Mouse (Mus musculus) stomach, embryonic 15.5 days (tissue): ENCODE results near the gene Slc38a10. TPM values are rescaled to one million over a fixed set of nuclear protein-coding genes. Genes with fewer than 3 reads are reported as not detected.

ENCODE experiments used
- ATAC-seq: fragments of 200-750 bp; cut with Nextera tagmentation; 2 replicates; pipeline ENCODE4 v1.8.0; 2017; ENCODE audit warnings: low read depth, moderate number of reproducible peaks, moderate TSS enrichment; ENCODE audit not compliant: insufficient read depth, low FRiP score
- H3K27ac ChIP-seq: fragments of 300-500 bp; sonication (generic); 2 replicates; pipeline ENCODE4 v1.5.1; 2015; ENCODE audit warnings: mild to moderate bottlenecking, inconsistent platforms
- H3K27me3 ChIP-seq: fragments of 300-500 bp; sonication (generic); replicated peaks from 2 replicates; pipeline ENCODE4 v1.6.1; 2015; ENCODE audit warnings: inconsistent platforms
- H3K36me3 ChIP-seq: fragments of 300-500 bp; sonication (generic); 2 replicates; pipeline ENCODE4 v1.6.1; 2015; ENCODE audit warnings: inconsistent platforms
- H3K4me1 ChIP-seq: fragments of 300-500 bp; sonication (generic); 2 replicates; pipeline ENCODE4 v1.6.1; 2015; ENCODE audit warnings: inconsistent platforms
- H3K4me2 ChIP-seq: fragments of 300-500 bp; sonication (generic); 2 replicates; pipeline ENCODE4 v1.6.1; 2015; ENCODE audit warnings: mild to moderate bottlenecking, inconsistent platforms
- H3K4me3 ChIP-seq: fragments of 300-500 bp; sonication (generic); replicated peaks from 2 replicates; pipeline ENCODE4 v1.5.1; 2015; ENCODE audit warnings: inconsistent platforms
- H3K9ac ChIP-seq: fragments of 300-500 bp; sonication (generic); 2 replicates; pipeline ENCODE4 v1.6.1; 2015; ENCODE audit warnings: inconsistent platforms
- H3K9me3 ChIP-seq: fragments of 300-500 bp; sonication (generic); 2 replicates; pipeline ENCODE4 v1.6.1; 2016; ENCODE audit warnings: inconsistent platforms
- WGBS: fragments of 180-500 bp; shearing (Covaris S2); methylation state at CpG from one replicate; pipeline ENCODE4 v1.1.7; 2015; 5-methylcytosine and 5-hydroxymethylcytosine counted together
- polyA plus RNA-seq: library from polyadenylated mRNA; unstranded; fragments of >200 nt; fragmentation: Nextera tagmentation; extraction: Ambion mirVana; gene quantifications from 2 replicates; pipeline ENCODE4 v1.2.1, GENCODE M21; 2015

Slc38a10 gene
- polyA plus RNA-seq, 1 experiment from 2014 or later, result 87.2 TPM

DNA sequence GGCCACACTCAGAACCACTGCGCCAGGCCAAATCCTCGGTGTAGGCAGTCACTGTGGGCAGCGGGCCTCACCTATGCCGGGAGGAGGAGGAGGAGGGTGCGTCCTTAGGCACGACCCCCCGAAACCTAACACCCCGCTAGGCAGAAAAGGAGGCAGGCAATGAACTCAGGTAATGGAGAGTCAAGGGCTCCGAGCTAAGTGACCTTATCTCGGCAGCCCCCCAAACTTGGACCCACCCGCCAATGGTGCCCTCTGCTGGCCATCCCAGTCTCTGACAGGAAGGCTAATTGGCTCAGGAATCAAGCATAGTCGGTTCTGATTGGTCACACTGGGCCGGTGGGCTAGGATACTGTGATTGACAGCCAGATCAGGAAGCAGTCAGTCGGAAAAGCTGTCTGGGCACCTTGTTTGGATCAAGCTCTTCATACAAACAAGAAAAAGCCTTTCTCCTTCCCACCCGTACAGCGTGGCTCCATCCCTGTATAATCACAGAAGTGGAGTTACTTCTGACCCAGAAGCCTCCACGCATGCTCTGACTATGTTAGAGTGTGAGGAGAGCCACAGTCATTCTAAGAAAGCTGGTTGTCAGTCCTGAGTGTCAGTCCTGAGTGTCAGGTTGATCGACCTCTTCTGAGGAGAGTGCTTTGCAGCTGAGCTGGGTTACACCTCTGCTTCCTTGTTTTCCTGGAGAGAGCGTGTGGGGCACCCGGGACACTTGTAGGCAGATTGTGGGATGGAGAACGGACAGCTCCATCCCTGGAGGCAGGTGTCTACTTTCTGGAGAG lies 18.3 kb upstream of the Slc38a10 start:
- ATAC-seq, result peak; percentile 23; the same call in 1 of the 2 replicates
- Histone ChIP-seq H3K4me3 (no peak overlapping the region), H3K27me3 (no peaks in the 10 kb centered on the region), H3K36me3 (no peaks in the 10 kb centered on the region), H3K9me3 (no peaks in the 10 kb centered on the region), H3K4me2 (peak overlapping the region; percentile 27), H3K27ac (no peak overlapping the region), H3K4me1 (peaks cover 30% of the 10 kb centered on the region), H3K9ac (no peak overlapping the region)
- 29% methylated on average over 21 of the region's 21 CpGs for WGBS

DNA sequence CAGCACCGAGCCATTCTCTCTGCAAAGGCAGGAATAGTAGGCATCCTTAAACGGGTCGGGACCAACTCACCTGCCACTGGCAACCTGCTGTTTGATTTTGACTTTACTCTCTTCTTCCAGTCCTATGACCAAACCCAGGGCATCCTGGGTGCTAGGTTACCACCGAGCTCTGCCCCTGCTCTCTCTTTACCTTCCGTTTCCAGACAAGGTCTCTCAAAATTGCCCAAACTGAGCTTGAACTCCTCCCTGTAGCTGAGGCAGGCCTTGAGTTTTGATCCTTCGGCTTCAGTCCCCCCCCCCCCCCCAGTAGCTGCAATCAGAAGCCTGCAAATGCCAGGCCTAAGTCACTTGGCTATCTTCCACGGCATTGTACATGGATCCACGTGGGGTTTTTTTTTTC lies 17.4 kb upstream of the Slc38a10 start:
- H3K4me2 ChIP-seq, result no peak overlapping the region
- H3K27ac ChIP-seq, result no peak overlapping the region
- no peak for ATAC-seq

DNA sequence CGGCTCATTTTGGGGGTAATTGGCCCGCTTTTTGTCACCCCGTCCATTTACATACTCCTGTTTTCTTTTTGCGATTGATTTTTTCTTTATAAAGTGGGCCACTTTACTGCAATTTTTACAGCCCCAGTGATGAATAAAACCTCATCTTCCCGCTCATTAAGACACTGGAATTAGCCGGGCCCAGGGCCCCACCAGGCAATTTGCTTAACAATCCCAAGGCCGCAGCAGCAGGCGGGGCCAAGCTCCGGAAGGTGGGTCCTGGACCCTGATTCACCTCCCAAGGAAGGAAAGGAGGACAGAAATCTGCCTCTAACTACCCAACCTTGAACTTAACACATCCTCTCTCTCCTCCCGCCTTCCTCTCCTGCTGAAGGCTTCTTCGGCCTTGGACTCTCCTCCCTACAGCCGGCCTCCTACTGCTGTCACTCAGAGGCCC lies 16.8 kb upstream of the Slc38a10 start:
- no peak overlapping the region for H3K27ac ChIP-seq
- H3K9ac ChIP-seq, result no peak overlapping the region
- no peaks in the 10 kb centered on the region for H3K36me3 ChIP-seq
- no peaks in the 10 kb centered on the region for H3K27me3 ChIP-seq
- H3K9me3 ChIP-seq, result no peaks in the 10 kb centered on the region
- 63% methylated on average over 12 of the region's 12 CpGs for WGBS
- ATAC-seq, result no peak
- H3K4me3 ChIP-seq, result no peak overlapping the region
- no peak overlapping the region for H3K4me2 ChIP-seq
- peaks cover 33% of the 10 kb centered on the region for H3K4me1 ChIP-seq

More for the DNA sequence above, 17.4 kb upstream of the Slc38a10 start:
- 74% methylated on average over 8 of the region's 8 CpGs for WGBS
- Histone ChIP-seq H3K9me3 (no peaks in the 10 kb centered on the region), H3K4me1 (peaks cover 33% of the 10 kb centered on the region), H3K36me3 (no peaks in the 10 kb centered on the region), H3K4me3 (no peak overlapping the region), H3K27me3 (no peaks in the 10 kb centered on the region), H3K9ac (no peak overlapping the region)

DNA sequence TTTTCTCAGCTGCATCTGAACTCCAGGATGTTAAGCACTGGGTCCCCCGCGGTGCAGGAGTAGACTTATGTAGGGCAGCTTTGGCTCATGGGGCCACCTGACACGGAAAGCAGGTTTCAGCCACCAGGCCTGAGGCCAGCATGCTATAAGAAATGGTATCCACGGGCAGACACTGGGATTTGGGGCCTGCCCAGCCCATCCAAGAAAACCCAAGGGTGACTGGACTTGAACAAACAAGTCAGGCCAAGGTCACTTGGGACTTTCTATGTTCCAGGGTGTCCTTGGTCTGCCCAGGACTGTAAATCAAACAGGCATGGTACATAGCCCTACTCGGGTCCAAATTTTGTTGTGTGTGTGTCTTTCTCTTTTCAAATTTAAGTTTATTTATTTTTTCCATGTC lies 15.9 kb upstream of the Slc38a10 start:
- Histone ChIP-seq H3K4me3 (no peak overlapping the region), H3K4me2 (no peak overlapping the region), H3K27me3 (no peaks in the 10 kb centered on the region), H3K36me3 (no peaks in the 10 kb centered on the region), H3K4me1 (peaks cover 33% of the 10 kb centered on the region), H3K27ac (no peak overlapping the region), H3K9ac (no peak overlapping the region), H3K9me3 (no peaks in the 10 kb centered on the region)
- no peak for ATAC-seq
- WGBS, result 62% methylated on average over 5 of the region's 5 CpGs

DNA sequence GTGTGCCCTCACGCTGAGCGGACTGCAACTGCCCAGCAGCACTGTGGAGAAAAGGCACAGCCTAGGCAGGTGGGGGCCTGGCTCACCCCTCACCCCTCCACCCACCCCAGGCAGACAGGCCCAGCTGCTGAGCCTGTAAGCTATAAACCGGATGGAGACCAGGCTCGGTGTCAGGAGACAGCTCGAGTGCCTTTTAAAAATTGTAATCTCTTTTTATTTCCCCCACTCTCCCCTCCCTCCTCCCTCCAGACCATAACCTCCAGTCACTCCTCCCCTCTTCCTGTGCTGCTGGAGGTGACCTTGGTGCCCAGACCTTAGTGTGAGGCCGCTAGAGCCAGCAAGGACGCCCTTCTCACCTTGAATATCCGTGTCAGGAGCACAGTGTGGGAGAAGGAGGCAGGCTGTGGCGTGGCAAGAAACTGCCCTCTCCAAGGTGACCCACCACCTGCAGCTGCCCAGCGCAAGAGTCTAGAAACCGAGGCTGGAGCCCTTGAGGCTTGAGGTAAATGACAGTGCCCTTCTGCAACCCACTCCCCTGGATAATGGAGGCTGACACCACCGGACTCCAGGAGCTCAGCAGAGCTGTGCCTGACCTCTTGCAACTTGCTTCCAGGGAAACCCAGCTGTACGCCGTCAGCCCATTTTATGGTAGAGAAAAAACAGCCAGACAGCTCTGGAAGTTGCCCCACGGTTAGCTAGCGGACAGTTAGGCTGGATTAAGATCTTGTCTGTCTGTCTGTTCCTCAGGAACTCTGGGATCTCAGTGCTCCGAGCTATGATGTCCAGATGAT lies 13.5 kb upstream of the Slc38a10 start:
- Histone ChIP-seq H3K27me3 (no peaks in the 10 kb centered on the region), H3K36me3 (no peaks in the 10 kb centered on the region), H3K9me3 (no peaks in the 10 kb centered on the region), H3K27ac (peak overlapping the region; percentile 52), H3K4me3 (no peak overlapping the region), H3K9ac (no peak overlapping the region), H3K4me1 (peaks cover 34% of the 10 kb centered on the region), H3K4me2 (0 out of 2 replicates have a peak overlapping the region, but pooled peaks have one; percentile 5)
- ATAC-seq, result peak; percentile 44
- 22% methylated on average over 17 of the region's 17 CpGs for WGBS

DNA sequence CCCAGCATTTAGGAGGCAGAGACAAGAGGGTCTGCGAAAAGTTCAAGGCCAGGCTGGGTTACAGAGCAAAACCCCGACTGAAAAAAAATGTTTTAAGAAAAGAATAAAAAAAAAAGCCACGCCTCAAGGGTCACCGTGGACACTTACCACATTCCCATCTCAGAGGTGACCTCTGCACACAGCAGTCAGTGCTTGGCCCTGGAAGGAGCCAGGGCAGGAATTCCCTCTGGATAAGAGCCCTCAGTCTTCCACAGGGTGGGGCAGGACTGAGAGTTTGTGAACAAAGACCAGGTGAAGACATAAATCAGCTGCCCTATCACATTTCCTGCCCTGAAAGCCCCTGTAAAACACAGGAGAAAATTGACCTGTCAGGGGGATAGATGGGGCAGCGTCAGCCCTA lies 12.9 kb upstream of the Slc38a10 start:
- ATAC-seq, result peak; percentile 36; the same call in 1 of the 2 replicates
- Histone ChIP-seq H3K27me3 (no peaks in the 10 kb centered on the region), H3K36me3 (no peaks in the 10 kb centered on the region), H3K4me2 (0 out of 2 replicates have a peak overlapping the region, but pooled peaks have one; percentile 5), H3K9ac (no peak overlapping the region), H3K4me3 (no peak overlapping the region), H3K9me3 (no peaks in the 10 kb centered on the region), H3K4me1 (peaks cover 31% of the 10 kb centered on the region), H3K27ac (peak overlapping the region; percentile 52)
- WGBS, result 32% methylated on average over 5 of the region's 5 CpGs

DNA sequence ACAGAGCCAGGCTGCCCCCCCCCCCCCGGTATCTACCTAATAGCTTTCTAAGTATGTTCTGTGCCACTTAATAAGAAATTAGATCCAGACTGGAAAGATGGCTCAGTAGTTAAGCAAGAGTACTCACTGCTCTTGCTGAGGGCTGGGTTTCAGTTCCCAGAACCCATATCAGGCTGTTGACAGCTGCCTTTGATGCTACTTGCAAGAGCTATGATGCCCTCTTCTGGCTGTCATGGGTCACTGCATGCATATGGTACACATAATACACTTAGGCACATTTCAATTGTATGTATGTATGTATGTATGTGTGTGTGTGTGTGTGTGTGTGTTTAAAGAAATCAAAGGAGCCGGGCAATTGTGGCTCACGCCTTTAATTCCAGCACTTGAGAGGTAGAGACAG lies 12.1 kb upstream of the Slc38a10 start:
- Histone ChIP-seq H3K9me3 (no peaks in the 10 kb centered on the region), H3K9ac (no peak overlapping the region), H3K4me1 (peaks cover 33% of the 10 kb centered on the region), H3K27me3 (no peaks in the 10 kb centered on the region), H3K4me3 (no peak overlapping the region), H3K36me3 (no peaks in the 10 kb centered on the region), H3K4me2 (no peak overlapping the region), H3K27ac (no peak overlapping the region)
- no peak for ATAC-seq
- WGBS, result 90% methylated on average over 3 of the region's 3 CpGs

DNA sequence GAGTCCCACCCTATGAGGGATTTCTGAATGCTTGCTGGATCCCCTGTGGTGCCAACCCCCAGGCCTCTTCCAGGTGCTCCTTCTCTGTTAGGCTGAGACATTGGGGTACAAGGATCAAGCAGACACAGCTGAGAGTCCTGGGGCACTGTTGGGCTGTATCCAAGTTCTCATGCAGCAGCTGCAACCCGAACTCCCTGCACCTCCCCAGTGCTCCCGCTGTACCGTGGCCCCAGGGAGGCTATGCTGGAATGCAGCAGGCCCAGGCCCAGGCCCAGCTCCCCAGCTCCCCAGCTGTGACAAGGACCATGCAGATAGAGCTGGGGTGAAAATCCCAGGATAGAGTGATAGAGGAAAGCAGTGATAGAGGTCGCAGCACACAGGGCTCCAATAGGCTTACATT lies 10.1 kb upstream of the Slc38a10 start:
- 38% methylated on average over 4 of the region's 4 CpGs for WGBS
- Histone ChIP-seq H3K9me3 (no peaks in the 10 kb centered on the region), H3K4me1 (peaks cover 26% of the 10 kb centered on the region), H3K9ac (no peak overlapping the region), H3K27ac (no peak overlapping the region), H3K36me3 (no peaks in the 10 kb centered on the region), H3K4me2 (no peak overlapping the region), H3K27me3 (no peaks in the 10 kb centered on the region), H3K4me3 (no peak overlapping the region)
- no peak for ATAC-seq

DNA sequence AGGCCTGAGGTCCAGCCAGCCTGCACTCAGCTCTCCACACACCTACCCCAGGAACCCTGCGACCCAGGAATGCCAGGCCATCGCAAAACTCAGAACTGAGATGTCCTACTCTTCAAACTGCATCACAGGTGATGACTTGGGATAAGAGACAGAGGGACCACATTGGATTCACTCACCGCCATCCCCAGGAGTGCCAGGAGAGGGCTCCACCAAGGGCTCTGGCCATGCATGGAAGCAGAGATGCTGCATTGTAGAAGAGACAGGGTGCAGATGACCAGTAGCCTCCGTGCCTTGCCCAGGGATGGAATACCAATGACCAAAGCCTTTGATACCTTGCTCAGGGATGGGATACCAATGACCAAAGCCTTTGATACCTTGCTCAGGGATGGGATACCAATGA lies 9.3 kb upstream of the Slc38a10 start:
- Histone ChIP-seq H3K27ac (no peak overlapping the region), H3K4me1 (peaks cover 21% of the 10 kb centered on the region), H3K9me3 (no peaks in the 10 kb centered on the region), H3K4me2 (no peak overlapping the region), H3K9ac (no peak overlapping the region), H3K27me3 (no peaks in the 10 kb centered on the region), H3K4me3 (no peak overlapping the region), H3K36me3 (no peaks in the 10 kb centered on the region)
- WGBS, result 75% methylated on average over 4 of the region's 4 CpGs
- ATAC-seq, result no peak

DNA sequence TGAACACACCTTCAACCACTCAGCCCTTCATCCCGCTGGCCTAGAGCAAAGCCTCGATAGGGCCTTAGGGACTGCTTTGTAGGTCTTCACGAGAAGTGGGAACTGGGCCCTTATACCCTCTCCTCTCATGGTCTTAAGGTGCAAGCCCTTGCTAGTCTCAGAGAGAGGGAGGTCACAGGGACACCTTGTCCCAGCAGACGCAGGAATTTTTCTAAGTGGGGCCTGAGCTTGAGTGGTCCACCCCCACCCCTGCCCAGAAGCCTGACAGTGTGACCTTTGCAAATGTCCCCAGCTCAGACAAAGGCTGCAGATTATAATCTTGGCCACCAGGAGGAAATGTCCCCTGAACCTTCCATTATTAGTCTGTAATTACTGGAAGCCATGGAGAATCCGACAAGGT lies 8.5 kb upstream of the Slc38a10 start:
- Histone ChIP-seq H3K9ac (no peak overlapping the region), H3K4me2 (no peak overlapping the region), H3K27me3 (no peaks in the 10 kb centered on the region), H3K36me3 (no peaks in the 10 kb centered on the region), H3K4me1 (peaks cover 14% of the 10 kb centered on the region), H3K4me3 (no peak overlapping the region), H3K27ac (no peak overlapping the region), H3K9me3 (no peaks in the 10 kb centered on the region)
- no peak for ATAC-seq
- 61% methylated on average over 5 of the region's 5 CpGs for WGBS

DNA sequence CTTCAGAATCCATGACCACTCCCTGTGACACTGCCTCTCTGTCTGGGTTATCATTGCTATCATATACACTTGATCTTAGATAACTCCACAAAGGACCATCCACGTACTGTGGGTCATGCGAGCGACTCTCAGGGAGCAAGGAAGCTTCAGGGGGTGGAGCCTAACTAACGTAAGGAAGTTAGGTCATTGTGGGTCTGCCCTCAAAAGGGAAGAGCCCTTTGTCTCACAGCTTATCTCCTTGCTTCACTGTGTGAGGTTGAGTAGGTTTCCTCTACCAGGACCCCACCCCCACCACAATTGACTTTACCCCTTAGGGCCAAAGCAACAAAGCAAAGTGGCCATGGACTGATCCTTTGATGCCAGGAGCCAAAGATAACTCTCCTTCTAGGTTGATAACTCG lies 7.7 kb upstream of the Slc38a10 start:
- Histone ChIP-seq H3K9me3 (no peaks in the 10 kb centered on the region), H3K9ac (no peak overlapping the region), H3K27ac (no peak overlapping the region), H3K4me1 (peaks cover 8% of the 10 kb centered on the region), H3K36me3 (no peaks in the 10 kb centered on the region), H3K27me3 (no peaks in the 10 kb centered on the region), H3K4me3 (no peak overlapping the region), H3K4me2 (no peak overlapping the region)
- 56% methylated on average over 5 of the region's 5 CpGs for WGBS
- ATAC-seq, result no peak; the same call in 1 of the 2 replicates

DNA sequence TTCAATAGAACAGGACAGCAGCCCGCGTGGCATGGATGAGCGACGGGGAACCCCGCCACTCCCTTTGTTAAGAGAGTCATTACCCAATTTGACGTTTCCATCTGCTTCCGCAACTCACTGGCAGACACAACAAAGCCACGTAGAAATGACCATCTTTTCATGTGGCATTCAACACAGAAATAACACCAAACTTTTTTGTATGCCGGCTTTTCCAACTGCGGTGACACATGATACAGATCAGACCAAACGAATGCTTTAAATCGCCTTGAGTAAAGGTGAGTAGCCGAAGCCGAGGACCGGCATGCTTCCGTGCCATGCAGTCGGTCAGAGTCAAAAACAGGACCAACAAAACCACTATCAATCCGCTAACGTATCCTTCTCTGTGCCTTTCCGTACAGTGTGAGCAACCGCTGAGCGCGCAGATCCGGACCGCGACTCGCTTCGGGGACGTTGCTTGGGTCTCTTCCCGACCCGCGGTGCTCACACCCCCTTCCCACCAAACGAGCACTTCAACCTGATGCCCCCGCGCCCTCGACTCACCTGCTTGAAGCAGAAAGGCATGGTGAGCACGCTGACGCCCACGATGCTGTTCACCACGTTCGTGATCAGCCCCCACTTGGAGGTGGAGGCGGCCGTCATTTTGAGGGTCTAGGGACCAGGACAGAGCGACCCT lies 570 bp downstream of the Slc38a10 start:
- peak overlapping the region; percentile 68 for H3K4me2 ChIP-seq

More for the DNA sequence above, 570 bp downstream of the Slc38a10 start:
- ATAC-seq, result peak; percentile 33
- H3K36me3 ChIP-seq, result no peaks in the 10 kb centered on the region
- H3K27me3 ChIP-seq, result no peaks in the 10 kb centered on the region
- H3K9ac ChIP-seq, result peak overlapping the region; percentile 72
- peak overlapping the region; percentile 75 for H3K27ac ChIP-seq
- peaks cover 20% of the 10 kb centered on the region for H3K4me1 ChIP-seq
- WGBS, result under 1% methylated on average over 44 of the region's 44 CpGs
- no peaks in the 10 kb centered on the region for H3K9me3 ChIP-seq
- H3K4me3 ChIP-seq, result peak overlapping the region; percentile 92
